Mouse (Mus musculus): ENCODE results near the gene Rad23a. TPM values are rescaled to one million over a fixed set of nuclear protein-coding genes. Genes with fewer than 3 reads are reported as not detected.

The Rad23a gene
- polyA plus RNA-seq, 1 experiment: 169 TPM

DNA sequence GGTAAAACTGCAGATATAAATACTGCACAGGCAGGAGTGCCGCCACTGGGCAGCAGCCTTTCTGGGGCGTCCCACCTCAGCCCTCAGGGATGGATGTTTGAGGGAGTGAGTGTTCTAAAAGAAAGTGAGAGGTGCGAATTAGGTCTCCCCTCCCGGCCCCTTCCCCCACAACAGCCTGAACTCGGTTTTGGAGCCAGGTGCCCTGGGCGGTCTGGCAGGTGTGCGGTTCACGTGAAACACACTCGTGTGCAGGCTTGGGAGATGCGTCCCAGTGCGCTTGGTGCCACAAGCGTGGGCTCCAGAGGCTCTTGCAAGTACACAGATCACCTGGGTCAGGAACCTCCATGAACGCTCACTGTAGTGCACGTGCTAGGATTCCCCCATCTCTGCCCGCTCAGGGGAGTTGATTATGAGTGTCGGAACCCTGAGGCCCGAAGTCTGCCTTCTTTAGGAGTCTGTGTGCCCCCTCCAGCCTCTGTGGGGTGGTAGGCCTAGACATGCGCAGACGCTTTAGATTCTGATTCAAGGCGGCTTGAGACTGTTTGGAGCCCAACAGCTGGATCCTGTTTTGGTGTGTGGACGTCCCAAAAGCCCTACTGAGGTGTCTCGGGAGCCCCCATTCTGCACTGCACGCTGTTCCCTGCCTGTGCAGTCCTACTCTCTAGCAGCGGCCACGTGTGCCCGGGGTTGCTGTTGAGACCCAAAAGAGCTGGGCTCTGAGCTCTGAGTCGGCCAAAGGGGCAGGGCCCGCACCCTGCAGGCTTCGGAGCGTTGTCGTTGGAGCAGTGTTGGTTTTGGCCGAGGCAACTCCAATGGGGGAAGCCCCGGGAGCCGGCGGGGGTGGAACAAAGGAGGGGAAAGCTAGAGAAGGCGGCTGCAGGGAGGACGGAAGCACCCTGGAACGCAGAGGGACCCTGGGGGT, 54.4 kb downstream of the Rad23a start:
- no peak for TF ChIP-seq POLR2A (IDR thresholded peaks at IDR 0.05; ENCODE audit: borderline replicate concordance, control insufficient read depth, low read depth, low read length)
- no peak for TF ChIP-seq CTCF (IDR thresholded peaks at IDR 0.05; ENCODE audit: control insufficient read depth, insufficient read depth, low read length)
- H3K4me3 ChIP-seq (replicated peaks; ENCODE audit: control insufficient read depth, low read depth, low read length): no peak overlapping the region
- no peak overlapping the region for H3K27ac ChIP-seq (ENCODE audit: control insufficient read depth, insufficient read depth, low read depth, low read length, poor library complexity)
- no peaks in the 10 kb centered on the region for H3K4me1 ChIP-seq (ENCODE audit: control insufficient read depth, insufficient read depth, low read length)
- 81% methylated on average over 38 of the region's 38 CpGs for WGBS

- H3K4me1 ChIP-seq (ENCODE audit: control insufficient read depth, insufficient read depth, low read length): no peaks in the 10 kb centered on the region
- WGBS: 71% methylated on average over 11 of the region's 11 CpGs
- H3K27ac ChIP-seq (ENCODE audit: control insufficient read depth, insufficient read depth, low read depth, low read length, poor library complexity): no peak overlapping the region
- TF ChIP-seq CTCF (IDR thresholded peaks at IDR 0.05; ENCODE audit: control insufficient read depth, insufficient read depth, low read length) (no peak), POLR2A (IDR thresholded peaks at IDR 0.05; ENCODE audit: borderline replicate concordance, control insufficient read depth, low read depth, low read length) (no peak)
- no peak overlapping the region for H3K4me3 ChIP-seq (replicated peaks; ENCODE audit: control insufficient read depth, low read depth, low read length)
Observed at GRCm38 (mm10) chr8:84785506-84785755, 55.0 kb downstream of the Rad23a start.

- no peak overlapping the region for H3K4me3 ChIP-seq (replicated peaks; ENCODE audit: control insufficient read depth, low read depth, low read length)
- H3K27ac ChIP-seq (ENCODE audit: control insufficient read depth, insufficient read depth, low read depth, low read length, poor library complexity): no peak overlapping the region
- TF ChIP-seq POLR2A (IDR thresholded peaks at IDR 0.05; ENCODE audit: borderline replicate concordance, control insufficient read depth, low read depth, low read length) (no peak), CTCF (IDR thresholded peaks at IDR 0.05; ENCODE audit: control insufficient read depth, insufficient read depth, low read length) (no peak)
- 39% methylated on average over 48 of the region's 48 CpGs for WGBS
- H3K4me1 ChIP-seq (ENCODE audit: control insufficient read depth, insufficient read depth, low read length): no peaks in the 10 kb centered on the region
Observed at GRCm38 (mm10) chr8:84784681-84785505, 55.6 kb downstream of the Rad23a start.

Other genes starting within 250 kb of the Rad23a start
- 13.2 and 49.9 TPM in 2 replicates for gene Ier2, start 177.8 kb downstream of the Rad23a start, polyA plus RNA-seq (2011; ENCODE audit: insufficient read depth, insufficient read length, low replicate concordance, missing spikeins)
- 78.9 and 134 TPM in 2 replicates for gene Trmt1, start 154.4 kb downstream of the Rad23a start, polyA plus RNA-seq (2011; ENCODE audit: insufficient read depth, insufficient read length, low replicate concordance, missing spikeins)
- 14.6 and 26.2 TPM in 2 replicates for gene Nacc1, start 152.8 kb downstream of the Rad23a start, polyA plus RNA-seq (2011; ENCODE audit: insufficient read depth, insufficient read length, low replicate concordance, missing spikeins)
- 59.2 and 125 TPM in 2 replicates for gene Lyl1, start 139.2 kb downstream of the Rad23a start, polyA plus RNA-seq (2011; ENCODE audit: insufficient read depth, insufficient read length, low replicate concordance, missing spikeins)
- 12.0 and 27.2 TPM in 2 replicates for gene G430095P16Rik, start 117.7 kb downstream of the Rad23a start, polyA plus RNA-seq (2011; ENCODE audit: insufficient read depth, insufficient read length, low replicate concordance, missing spikeins)
- gene Nfix, start 40.3 kb downstream of the Rad23a start, polyA plus RNA-seq (2011; ENCODE audit: insufficient read depth, insufficient read length, low replicate concordance, missing spikeins): 20.6 and 23.7 TPM in 2 replicates
- 2.2 and 3.3 TPM in 2 replicates for gene Dand5, start 17.8 kb downstream of the Rad23a start, polyA plus RNA-seq (2011; ENCODE audit: insufficient read depth, insufficient read length, low replicate concordance, missing spikeins)
- 9.2 and 20.5 TPM in 2 replicates for gene Gadd45gip1, start 9.1 kb downstream of the Rad23a start, polyA plus RNA-seq (2011; ENCODE audit: insufficient read depth, insufficient read length, low replicate concordance, missing spikeins)
- 342 and 475 TPM in 2 replicates for gene Calr, start 6.3 kb upstream of the Rad23a start, polyA plus RNA-seq (2011; ENCODE audit: insufficient read depth, insufficient read length, low replicate concordance, missing spikeins)
- gene Farsa, start 16.3 kb upstream of the Rad23a start, polyA plus RNA-seq (2011; ENCODE audit: insufficient read depth, insufficient read length, low replicate concordance, missing spikeins): 36.6 and 59.1 TPM in 2 replicates
- gene Syce2, start 31.4 kb upstream of the Rad23a start, polyA plus RNA-seq (2011; ENCODE audit: insufficient read depth, insufficient read length, low replicate concordance, missing spikeins): 32.6 and 36.7 TPM in 2 replicates
- gene Gcdh, start 53.3 kb upstream of the Rad23a start, polyA plus RNA-seq (2011; ENCODE audit: insufficient read depth, insufficient read length, low replicate concordance, missing spikeins): 19.1 and 33.0 TPM in 2 replicates
- gene Klf1, start 61.3 kb upstream of the Rad23a start, polyA plus RNA-seq (2011; ENCODE audit: insufficient read depth, insufficient read length, low replicate concordance, missing spikeins): 142 and 168 TPM in 2 replicates
- gene Dnase2a, start 67.9 kb upstream of the Rad23a start, polyA plus RNA-seq (2011; ENCODE audit: insufficient read depth, insufficient read length, low replicate concordance, missing spikeins): 35.0 and 54.0 TPM in 2 replicates
- gene Mast1, start 96.7 kb upstream of the Rad23a start, polyA plus RNA-seq (2011; ENCODE audit: insufficient read depth, insufficient read length, low replicate concordance, missing spikeins): not detected in 2 replicates
- gene Rtbdn, start 106.3 kb upstream of the Rad23a start, polyA plus RNA-seq (2011; ENCODE audit: insufficient read depth, insufficient read length, low replicate concordance, missing spikeins): not detected in 2 replicates
- gene Gm49661, start 128.8 kb upstream of the Rad23a start, polyA plus RNA-seq (2011; ENCODE audit: insufficient read depth, insufficient read length, low replicate concordance, missing spikeins): not detected in 2 replicates
- gene Prdx2, start 128.9 kb upstream of the Rad23a start, polyA plus RNA-seq (2011; ENCODE audit: insufficient read depth, insufficient read length, low replicate concordance, missing spikeins): 1,113 and 1,804 TPM in 2 replicates
- 40.8 and 54.9 TPM in 2 replicates for gene Rnaseh2a, start 129.1 kb upstream of the Rad23a start, polyA plus RNA-seq (2011; ENCODE audit: insufficient read depth, insufficient read length, low replicate concordance, missing spikeins)
- gene Junb, start 138.1 kb upstream of the Rad23a start, polyA plus RNA-seq (2011; ENCODE audit: insufficient read depth, insufficient read length, low replicate concordance, missing spikeins): 11.1 and 18.4 TPM in 2 replicates
- 3.5 and 7.3 TPM in 2 replicates for gene Hook2, start 149.9 kb upstream of the Rad23a start, polyA plus RNA-seq (2011; ENCODE audit: insufficient read depth, insufficient read length, low replicate concordance, missing spikeins)
- gene Best2, start 173.9 kb upstream of the Rad23a start, polyA plus RNA-seq (2011; ENCODE audit: insufficient read depth, insufficient read length, low replicate concordance, missing spikeins): not detected in 2 replicates
- 20.7 and 46.6 TPM in 2 replicates for gene Asna1, start 184.6 kb upstream of the Rad23a start, polyA plus RNA-seq (2011; ENCODE audit: insufficient read depth, insufficient read length, low replicate concordance, missing spikeins)
- 240 and 300 TPM in 2 replicates for gene Trir, start 186.2 kb upstream of the Rad23a start, polyA plus RNA-seq (2011; ENCODE audit: insufficient read depth, insufficient read length, low replicate concordance, missing spikeins)
- gene Tnpo2, start 196.2 kb upstream of the Rad23a start, polyA plus RNA-seq (2011; ENCODE audit: insufficient read depth, insufficient read length, low replicate concordance, missing spikeins): 35.5 and 49.9 TPM in 2 replicates
- 4.1 and 14.3 TPM in 2 replicates for gene Fbxw9, start 219.4 kb upstream of the Rad23a start, polyA plus RNA-seq (2011; ENCODE audit: insufficient read depth, insufficient read length, low replicate concordance, missing spikeins)
- gene Gm5741, start 227.3 kb upstream of the Rad23a start, polyA plus RNA-seq (2011; ENCODE audit: insufficient read depth, insufficient read length, low replicate concordance, missing spikeins): 4.3 TPM in 1 of 2 replicates, not detected in the other
- gene Dhps, start 231.1 kb upstream of the Rad23a start, polyA plus RNA-seq (2011; ENCODE audit: insufficient read depth, insufficient read length, low replicate concordance, missing spikeins): 31.0 and 39.6 TPM in 2 replicates
- 26.9 and 42.0 TPM in 2 replicates for gene Wdr83os, start 240.1 kb upstream of the Rad23a start, polyA plus RNA-seq (2011; ENCODE audit: insufficient read depth, insufficient read length, low replicate concordance, missing spikeins)
- gene Wdr83, start 240.6 kb upstream of the Rad23a start, polyA plus RNA-seq (2011; ENCODE audit: insufficient read depth, insufficient read length, low replicate concordance, missing spikeins): 57.4 and 100 TPM in 2 replicates
- gene Man2b1, start 242.6 kb upstream of the Rad23a start, polyA plus RNA-seq (2011; ENCODE audit: insufficient read depth, insufficient read length, low replicate concordance, missing spikeins): 19.2 and 64.3 TPM in 2 replicates

Measured in bone marrow, adult 2 months (tissue).